Mouse (Mus musculus) T-cell, adult 2 months (primary cell): ENCODE results near the gene Dab1.

Experiments
- DNase-seq: peaks from one replicate; pipeline ENCODE4 v3.0.0; 2022; ENCODE audit warnings: low spot score

The Dab1 gene

DNA sequence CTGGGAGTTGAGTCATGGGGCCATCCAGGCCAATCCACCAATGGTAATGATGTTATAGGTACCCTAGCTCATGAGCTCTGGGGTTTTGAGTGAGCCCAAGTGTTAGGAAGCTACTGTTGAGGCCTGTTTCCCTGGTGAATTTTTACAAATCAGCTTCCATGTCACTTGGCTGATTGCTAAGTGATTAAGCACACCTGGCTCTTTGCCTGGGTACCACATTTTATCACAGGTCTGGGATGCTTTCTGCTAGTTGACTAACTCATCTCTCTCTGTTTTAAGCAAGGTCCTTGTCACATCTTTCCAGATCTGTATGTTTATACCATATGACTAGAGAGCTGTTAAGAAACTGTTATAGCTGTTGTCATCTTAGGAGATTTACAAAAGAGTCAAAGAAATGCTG lies 1051.6 kb downstream of the Dab1 start:
- DNase-seq = no peak

DNA sequence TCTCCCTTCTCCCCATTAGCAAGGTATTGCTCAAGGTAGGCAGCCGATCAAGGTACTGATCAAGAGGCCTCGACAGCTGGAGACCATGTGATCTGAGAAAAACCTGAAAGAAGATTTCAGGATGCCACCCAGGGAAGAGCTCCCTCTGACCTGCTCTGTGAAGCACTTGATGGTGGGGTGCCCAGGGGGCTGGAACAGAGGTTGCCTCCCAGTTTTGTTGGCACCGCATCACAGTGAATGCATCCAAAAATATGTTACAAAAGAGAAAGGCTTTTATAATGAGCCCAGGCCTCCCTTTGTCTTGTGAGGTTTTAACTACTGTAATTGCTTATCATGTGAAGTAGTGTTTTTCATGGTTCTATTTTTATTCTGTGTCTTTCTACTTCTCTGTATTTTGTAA lies 1054.2 kb downstream of the Dab1 start:
- DNase-seq = no peak

DNA sequence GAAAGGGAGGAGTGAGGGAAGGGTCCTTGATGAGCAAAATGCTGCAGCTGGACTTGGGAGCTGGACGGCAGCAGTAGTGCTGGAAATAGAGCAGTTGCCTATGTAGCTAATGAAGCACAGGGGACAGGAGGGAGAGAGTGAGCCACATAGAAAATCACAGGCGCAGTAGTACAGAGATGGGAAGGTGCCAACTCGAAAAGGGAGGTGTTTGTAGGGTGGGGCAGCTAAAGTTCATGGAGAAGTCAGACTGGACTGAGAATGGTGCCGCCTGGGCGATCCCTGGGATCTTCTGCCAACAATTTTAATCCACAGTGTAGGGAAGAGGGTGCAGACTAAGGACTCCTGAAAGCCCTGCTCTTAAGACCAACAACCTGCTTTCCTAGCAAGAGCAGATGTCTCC lies 1055.5 kb downstream of the Dab1 start:
- no peak for DNase-seq

DNA sequence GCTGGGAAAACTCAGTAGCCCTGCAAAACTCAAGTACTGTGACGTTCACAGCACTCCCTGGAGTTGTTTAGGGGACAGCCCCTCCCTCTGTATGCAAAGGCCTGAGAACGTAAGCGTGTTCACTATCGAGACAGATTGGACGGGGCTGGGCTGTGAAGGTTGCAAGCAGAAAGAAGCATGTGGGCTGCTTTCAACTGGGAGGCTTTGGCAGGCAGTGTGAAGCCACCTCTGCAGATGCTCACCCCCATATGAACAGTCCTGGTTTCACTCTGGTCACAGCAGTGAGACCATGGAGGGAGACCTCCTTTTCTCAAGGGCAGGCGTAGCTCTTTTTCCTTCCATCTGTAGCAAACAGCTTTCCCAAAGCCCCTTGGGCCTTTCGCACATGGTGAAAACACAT lies 1059.1 kb downstream of the Dab1 start:
- DNase-seq = no peak

GRCm38 (mm10) chr4:104680475-104680874 lies 1061.3 kb downstream of the Dab1 start:
- no peak for DNase-seq

DNA sequence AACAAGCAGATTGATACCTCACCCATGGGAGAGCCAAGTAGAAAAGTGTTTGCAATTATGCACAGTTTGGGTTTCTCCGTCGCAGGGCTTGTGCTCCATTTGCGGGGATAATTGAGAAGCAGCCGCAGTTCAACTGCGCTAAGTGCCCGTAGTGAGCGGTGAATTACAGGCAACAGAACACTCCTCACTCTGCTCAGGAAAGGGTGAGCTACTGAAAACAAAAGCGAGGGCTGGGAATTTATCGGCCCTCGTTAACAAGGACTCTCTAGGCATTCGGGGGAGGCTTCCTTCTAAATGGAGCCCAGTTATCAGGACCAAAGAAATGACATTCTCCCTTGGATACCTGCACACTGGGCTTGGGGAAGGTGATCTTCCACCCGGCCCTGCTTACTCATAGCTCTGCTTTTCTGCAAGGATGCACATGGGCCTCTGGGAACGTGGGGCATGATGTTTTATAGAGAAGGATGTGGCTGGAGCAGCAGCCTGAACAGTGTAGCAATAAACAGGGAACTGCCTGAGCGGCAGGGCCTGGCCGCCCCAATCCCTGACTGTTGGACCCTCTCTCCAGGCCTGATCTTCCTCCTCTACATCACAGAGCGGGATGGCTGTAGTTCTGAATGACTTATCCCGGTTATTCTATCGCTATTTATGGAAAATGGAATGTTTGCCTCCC lies 1067.1 kb downstream of the Dab1 start:
- DNase-seq = no peak

GRCm38 (mm10) chr4:104689047-104689446 lies 1069.9 kb downstream of the Dab1 start:
- DNase-seq = no peak

- no peak for DNase-seq
These were observed 1071.9 kb downstream of the Dab1 start for GRCm38 (mm10) chr4:104691026-104691425.

GRCm38 (mm10) chr4:104694188-104694587 lies 1075.0 kb downstream of the Dab1 start:
- DNase-seq = no peak

DNA sequence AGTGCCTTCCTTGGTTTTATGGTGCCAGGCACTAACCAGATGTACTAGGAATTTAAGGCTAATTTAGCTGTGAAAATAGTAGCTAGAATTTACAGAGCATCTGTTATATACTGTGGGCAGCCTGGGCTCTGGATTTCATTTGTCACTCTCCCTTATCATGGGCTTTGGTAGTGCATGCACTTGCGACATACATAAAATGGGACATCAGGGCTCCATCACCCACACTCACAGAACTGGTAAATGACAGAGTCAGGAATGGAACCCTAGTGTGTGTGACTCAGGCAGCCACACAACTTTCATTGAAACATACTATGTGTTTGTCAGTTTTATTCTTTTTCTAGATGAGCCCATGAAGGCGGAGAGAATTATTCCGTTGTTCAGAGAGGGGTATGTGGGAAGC lies 1077.4 kb downstream of the Dab1 start:
- no peak for DNase-seq

GRCm38 (mm10) chr4:104697703-104698102 lies 1078.5 kb downstream of the Dab1 start:
- DNase-seq = no peak

DNA sequence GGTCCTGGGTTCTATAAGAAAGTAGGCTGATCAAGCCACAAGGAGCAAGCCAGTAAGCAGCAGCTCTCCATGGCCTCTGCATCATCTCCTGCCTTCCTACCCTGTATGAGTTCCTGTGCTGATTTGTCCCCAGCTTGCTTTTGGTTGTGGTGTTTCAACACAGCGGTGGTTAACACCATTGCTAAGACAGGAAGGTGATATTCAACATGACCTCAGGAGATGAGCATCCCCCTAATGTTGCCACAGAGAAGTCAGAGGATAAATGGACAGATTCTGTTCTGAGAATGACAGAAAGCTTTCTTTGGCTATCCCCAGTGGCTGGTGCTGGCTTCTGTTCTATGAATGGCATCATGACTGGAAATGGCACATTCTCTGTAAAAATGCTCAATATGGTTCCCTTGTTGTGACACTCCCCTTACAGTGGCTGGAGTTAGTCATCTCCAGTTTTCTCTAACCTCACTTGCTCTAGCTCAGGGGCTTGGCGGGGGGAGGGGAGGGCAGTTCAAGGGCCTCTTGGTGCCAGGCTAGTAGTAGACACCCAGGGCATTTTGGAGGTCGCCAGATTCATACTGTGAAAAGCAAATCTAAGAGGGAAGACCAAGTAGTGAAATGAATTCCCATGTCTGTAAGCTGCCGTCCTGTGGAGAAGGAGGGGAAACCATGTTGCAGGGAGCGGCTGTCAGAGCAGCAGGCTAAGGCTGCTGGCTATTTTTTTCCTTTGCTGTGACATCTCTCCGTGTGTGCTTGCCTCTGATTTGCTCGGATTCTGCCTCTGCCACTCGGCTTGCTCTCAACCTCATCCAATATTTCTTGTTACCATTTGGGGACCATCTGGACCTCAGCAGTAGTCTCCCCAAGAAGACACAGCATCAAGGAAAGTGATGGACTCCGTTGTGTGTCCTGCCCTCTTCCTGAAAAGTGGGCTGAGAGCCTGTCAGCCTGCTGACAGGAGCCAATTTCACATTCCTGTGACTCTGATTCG lies 1086.8 kb downstream of the Dab1 start:
- no peak for DNase-seq

DNA sequence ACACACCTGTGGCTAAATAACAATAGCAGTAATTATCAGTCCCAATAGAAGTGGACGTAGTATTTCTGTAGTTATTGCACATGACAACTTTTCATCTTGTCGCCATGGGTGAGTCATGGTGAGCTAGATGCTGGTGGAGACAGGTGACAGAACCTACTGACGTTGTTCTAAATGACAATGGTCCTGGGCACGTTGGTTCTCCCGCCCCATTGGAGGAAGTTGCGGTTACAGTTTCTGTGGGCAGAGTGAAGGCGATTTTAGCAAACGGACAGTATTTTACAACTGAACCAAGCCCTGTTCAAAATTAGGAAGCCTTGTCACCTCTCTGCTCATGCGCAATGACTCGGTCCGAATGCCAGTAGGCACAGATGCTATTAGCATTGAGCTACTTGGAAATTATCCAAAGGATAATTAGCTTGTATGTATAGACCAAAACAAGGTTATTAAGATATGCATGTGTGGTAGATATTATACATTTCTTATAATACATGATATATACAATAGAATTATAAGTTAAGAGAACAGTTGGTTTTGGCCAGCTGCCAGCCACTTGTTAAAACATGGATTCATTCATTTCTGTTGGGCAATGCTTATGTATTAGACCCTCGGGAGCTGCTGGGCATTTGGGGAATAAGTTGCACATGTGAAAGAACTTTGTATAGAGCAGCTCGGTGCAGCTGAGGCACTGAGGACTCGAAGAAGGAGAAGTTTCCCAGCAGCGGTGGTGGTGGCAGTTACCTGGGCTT lies 1093.4 kb downstream of the Dab1 start:
- no peak for DNase-seq

GRCm38 (mm10) chr4:104714925-104715519 lies 1095.9 kb downstream of the Dab1 start:
- no peak for DNase-seq

GRCm38 (mm10) chr4:104715857-104716256 lies 1096.7 kb downstream of the Dab1 start:
- no peak for DNase-seq

GRCm38 (mm10) chr4:104716506-104716905 lies 1097.3 kb downstream of the Dab1 start:
- DNase-seq = no peak

GRCm38 (mm10) chr4:104718973-104719795 lies 1100.0 kb downstream of the Dab1 start:
- DNase-seq = no peak

- DNase-seq = no peak
These were observed 1104.4 kb downstream of the Dab1 start for GRCm38 (mm10) chr4:104723527-104724045.

DNA sequence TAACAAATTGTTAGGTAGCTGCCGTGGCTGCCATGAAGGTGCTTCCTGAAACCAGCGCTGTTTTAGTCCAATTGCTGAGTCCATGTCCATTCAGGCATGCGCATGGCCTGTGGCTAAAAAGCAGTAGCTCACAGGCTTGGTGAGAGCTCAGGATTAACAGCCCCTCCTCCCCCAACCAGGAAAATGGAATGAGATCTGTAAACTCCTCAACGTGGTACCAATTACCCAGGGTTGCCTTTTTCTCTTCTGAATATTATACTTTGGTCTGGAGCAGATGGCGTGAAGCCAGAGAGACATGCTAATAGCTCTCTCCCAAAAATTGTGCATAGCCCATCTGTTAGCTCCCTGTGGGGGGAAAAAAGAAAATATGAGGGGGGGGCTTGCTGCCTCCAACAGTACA lies 1105.1 kb downstream of the Dab1 start:
- DNase-seq = no peak

GRCm38 (mm10) chr4:104725673-104726072 lies 1106.5 kb downstream of the Dab1 start:
- no peak for DNase-seq

GRCm38 (mm10) chr4:104729185-104729584 lies 1110.0 kb downstream of the Dab1 start:
- DNase-seq = no peak
